19 mouse cellular contexts compared by ENCODE assay signal in the genomic region with DNA sequence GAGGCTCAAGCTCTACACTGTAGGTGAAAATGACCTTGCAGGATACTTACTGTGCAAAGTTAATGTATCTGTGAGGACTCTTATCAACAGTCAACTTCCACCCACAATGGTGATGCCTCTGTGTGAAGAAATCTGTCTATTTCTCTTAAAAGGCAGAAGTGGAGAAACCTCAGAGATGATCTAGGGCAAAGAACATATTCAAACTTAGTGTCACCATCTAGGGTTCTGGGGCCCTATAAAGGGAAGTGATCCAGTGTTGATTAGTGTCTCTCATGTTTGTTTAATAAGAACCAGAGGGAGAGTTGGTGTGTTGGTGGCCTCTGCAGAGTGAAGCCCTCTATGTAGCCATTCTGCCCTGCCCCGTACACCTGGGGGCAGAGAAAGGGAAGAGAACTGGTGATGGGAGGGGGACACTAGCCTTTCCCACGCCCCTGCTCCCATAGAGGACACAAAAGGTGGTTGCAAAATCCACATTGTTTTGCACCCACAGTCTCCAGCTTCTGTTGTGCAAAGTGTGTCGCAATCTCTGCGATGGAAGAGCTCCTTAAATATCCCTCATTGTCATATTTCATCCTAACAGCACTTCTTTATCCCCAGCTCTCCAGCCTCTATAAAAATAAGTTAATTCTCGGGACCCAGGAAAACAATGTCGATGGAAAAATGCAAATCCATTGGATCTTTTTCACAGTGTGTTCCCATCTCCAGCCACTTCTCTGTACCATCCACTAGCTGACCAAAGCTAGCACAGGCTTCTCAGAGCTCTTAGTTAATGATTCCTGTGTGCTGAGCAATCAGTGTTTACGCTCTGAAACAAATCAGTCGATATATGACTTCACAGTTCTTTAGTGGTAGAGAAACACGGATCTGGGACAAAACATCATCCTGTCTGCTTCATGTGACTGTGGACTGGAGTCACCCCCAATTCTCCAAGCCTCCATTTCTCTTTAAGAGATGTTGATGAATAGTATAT.
DNase-seq lines count a peak whose midpoint lies in the region; ATAC-seq and TF ChIP-seq lines count a peak whose summit lies in the region.
"Had no signal": no experiment of that assay in that cellular context is flagged by ENCODE, and none has a peak within 500 bp of the region (broad histone marks: within the 10 kb centered on the region; RNA-seq: fewer than 3 reads in every experiment).

No protein-coding gene starts in this region.

- no peaks in the 10 kb centered on the region for H3K9me3 ChIP-seq in forebrain, embryonic 12.5 days
- H3K9me3 ChIP-seq in forebrain, postnatal 0 days (ENCODE audit: low read length) = no peaks in the 10 kb centered on the region
- H3K9me3 ChIP-seq: embryonic facial prominence, embryonic 13.5 days; heart, embryonic 10.5 days; limb, embryonic 12.5 days had no signal

- TF ChIP-seq POLR2A in lung, adult 2 months (IDR thresholded peaks at IDR 0.05; ENCODE audit: borderline replicate concordance, extremely low read depth, low read depth, low read length) = no peak
- no peak for TF ChIP-seq POLR2A in liver, adult 2 months (IDR thresholded peaks at IDR 0.05; ENCODE audit: extremely low read depth, insufficient read depth, low read length)

- H3K4me2 ChIP-seq in forebrain, embryonic 12.5 days = peak overlapping the region; percentile 34; the same call in 1 of the 2 replicates
- H3K4me2 ChIP-seq in forebrain, postnatal 0 days (ENCODE audit: low read depth) = no peak overlapping the region
- H3K4me2 ChIP-seq: embryonic facial prominence, embryonic 13.5 days; limb, embryonic 12.5 days had no signal

- no peak for TF ChIP-seq CTCF in forebrain, postnatal 0 days (IDR thresholded peaks at IDR 0.05; ENCODE audit: low read depth)
- TF ChIP-seq CTCF in lung, adult 2 months (IDR thresholded peaks at IDR 0.05; ENCODE audit: insufficient read depth, low read length) = no peak
- no peak for TF ChIP-seq CTCF in liver, adult 2 months (IDR thresholded peaks at IDR 0.05; ENCODE audit: low read depth, low read length)

- no peak for DNase-seq in forebrain, postnatal 0 days
- DNase-seq in lung, postnatal 25 days (ENCODE audit: low spot score) = peak; percentile 4
- no peak for DNase-seq in lung, adult 2 months
- DNase-seq in liver, adult 2 months (ENCODE audit: extremely low read depth, low read depth, low spot score) = peak; percentile 87
- no peak for DNase-seq in cerebellum, adult 8-10 months
- DNase-seq in gastrocnemius, adult 8-10 months (ENCODE audit: low spot score in 2 of 2) = no peak
- DNase-seq: adrenal gland, postnatal 14 days; cerebellum, adult 2 months; gastrocnemius, postnatal 36 days; heart, postnatal 14 days; kidney, postnatal 4 days had no signal

- 0 out of 2 replicates have a peak overlapping the region, but pooled peaks have one; percentile 10 for H3K4me3 ChIP-seq in forebrain, embryonic 12.5 days (replicated peaks)
- no peak overlapping the region for H3K4me3 ChIP-seq in forebrain, postnatal 0 days (ENCODE audit: low read depth, low read length)
- no peak overlapping the region for H3K4me3 ChIP-seq in lung, adult 2 months (replicated peaks; ENCODE audit: extremely low read depth, low read depth, low read length)
- H3K4me3 ChIP-seq in liver, adult 2 months (ENCODE audit: insufficient read depth, low read depth, low read length) = no peak overlapping the region
- H3K4me3 ChIP-seq: embryonic facial prominence, embryonic 13.5 days; heart, embryonic 10.5 days; limb, embryonic 12.5 days had no signal

- ATAC-seq in forebrain, embryonic 12.5 days (ENCODE audit: low FRiP score) = no peak
- no peak for ATAC-seq in forebrain, postnatal 0 days
- ATAC-seq in megakaryocyte, adult 5-6 weeks (ENCODE audit: poor library complexity, severe bottlenecking) = 0 out of 2 replicates have a peak, but pooled peaks have one; percentile 33
- ATAC-seq: hindbrain, embryonic 16.5 days; intestine, postnatal 0 days had no signal

- peaks cover 41% of the 10 kb centered on the region for H3K4me1 ChIP-seq in forebrain, embryonic 12.5 days
- H3K4me1 ChIP-seq in forebrain, postnatal 0 days (ENCODE audit: insufficient read depth) = no peaks in the 10 kb centered on the region
- no peaks in the 10 kb centered on the region; the same call in 1 of the 2 replicates for H3K4me1 ChIP-seq in lung, adult 2 months (ENCODE audit: control insufficient read depth, insufficient read depth, low read length)
- peaks cover 4% of the 10 kb centered on the region; the same call in 1 of the 2 replicates for H3K4me1 ChIP-seq in liver, adult 2 months (ENCODE audit: control insufficient read depth, insufficient read depth, low read length)
- H3K4me1 ChIP-seq: embryonic facial prominence, embryonic 13.5 days; limb, embryonic 12.5 days had no signal

- WGBS in forebrain, embryonic 12.5 days = 49% methylated on average over 9 of the region's 9 CpGs
- 65% methylated on average over 9 of the region's 9 CpGs for WGBS in forebrain, postnatal 0 days
- 56% methylated on average over 9 of the region's 9 CpGs for WGBS in lung, adult 2 months
- WGBS in liver, adult 2 months = 28% methylated on average over 9 of the region's 9 CpGs

- H3K27ac ChIP-seq in forebrain, embryonic 12.5 days = no peak overlapping the region
- no peak overlapping the region for H3K27ac ChIP-seq in forebrain, postnatal 0 days (ENCODE audit: low read depth, low read length)
- H3K27ac ChIP-seq in liver, adult 2 months (replicated peaks; ENCODE audit: insufficient read depth, low read depth, low read length) = peak overlapping the region; percentile 4
- H3K27ac ChIP-seq: embryonic facial prominence, embryonic 13.5 days; heart, embryonic 10.5 days; limb, embryonic 12.5 days had no signal

- 0 out of 2 replicates have a peak, but pooled peaks cover 10% of the 10 kb centered on the region for H3K27me3 ChIP-seq in forebrain, embryonic 12.5 days
- no peaks in the 10 kb centered on the region for H3K27me3 ChIP-seq in forebrain, postnatal 0 days (ENCODE audit: insufficient read depth, low read length)
- H3K27me3 ChIP-seq in liver, adult 2 months (ENCODE audit: control insufficient read depth, insufficient read depth, low read length) = no peaks in the 10 kb centered on the region
- H3K27me3 ChIP-seq: CH12.LX; embryonic facial prominence, embryonic 13.5 days; limb, embryonic 12.5 days had no signal

- no peaks in the 10 kb centered on the region for H3K36me3 ChIP-seq in forebrain, embryonic 12.5 days (replicated peaks)
- no peaks in the 10 kb centered on the region for H3K36me3 ChIP-seq in forebrain, postnatal 0 days (ENCODE audit: insufficient read depth)
- no peaks in the 10 kb centered on the region for H3K36me3 ChIP-seq in liver, adult 2 months (ENCODE audit: control insufficient read depth, insufficient read depth, low read length)
- H3K36me3 ChIP-seq: embryonic facial prominence, embryonic 13.5 days; heart, embryonic 10.5 days; limb, embryonic 12.5 days had no signal

- no peak overlapping the region for H3K9ac ChIP-seq in forebrain, embryonic 12.5 days
- no peak overlapping the region for H3K9ac ChIP-seq in forebrain, postnatal 0 days
- no peak overlapping the region for H3K9ac ChIP-seq in liver, adult 2 months (ENCODE audit: low read depth, low read length)
- H3K9ac ChIP-seq: embryonic facial prominence, embryonic 13.5 days; limb, embryonic 12.5 days had no signal

- H3K79me2 ChIP-seq in liver, adult 2 months (ENCODE audit: control insufficient read depth, insufficient read depth, low read length) = no peaks in the 10 kb centered on the region

Comparison
In these comparisons a context has a peak if more than half of its experiments do, and no peak if none do; other contexts are left out.
1. DNase-seq: peak in lung, postnatal 25 days (single experiment) and liver, adult 2 months (single experiment); none in forebrain, postnatal 0 days (single experiment), lung, adult 2 months (single experiment), cerebellum, adult 8-10 months (single experiment) and gastrocnemius, adult 8-10 months (0 of 2).